Mouse (Mus musculus): Measurements from ENCODE around the gene Med29. TPM values are rescaled to one million over a fixed set of nuclear protein-coding genes. Genes with fewer than 3 reads are reported as not detected.

Gene Med29
- polyA plus RNA-seq (2014; fragmentation: Illumina TruSeq; extraction: RNeasy Lipid Tissue Mini Kit (QIAGEN cat#74804); ENCODE audit: low read depth, low replicate concordance) = 1.5 TPM

GRCm38 (mm10) chr7:28392429-28393271 is at the start of gene Med29, which contains the start of gene Paf1:
Med29 (minus strand) TSS chr7:28392708.
Paf1 (plus strand) TSS chr7:28392951.

GRCm38 (mm10) chr7:28436932-28437570 is 44.5 kb upstream of the Med29 start, which contains the start of gene Gmfg:
Gmfg (plus strand) TSS chr7:28437447.

GRCm38 (mm10) chr7:28380237-28381016 is 12.1 kb downstream of the Med29 start, which contains the start of gene Zfp36:
Zfp36 (minus strand) TSS chr7:28380253.

GRCm38 (mm10) chr7:28372251-28373108 is 20.0 kb downstream of the Med29 start, which contains the start of gene Plekhg2:
Plekhg2 (minus strand) TSS chr7:28372599.

GRCm38 (mm10) chr7:28350155-28350883 is 42.2 kb downstream of the Med29 start, which contains the start of gene Rps16:
Rps16 (plus strand) TSS chr7:28350652.

GRCm38 (mm10) chr7:28338108-28338998 is 54.2 kb downstream of the Med29 start, which contains the start of gene Supt5:
Supt5 (minus strand) TSS chr7:28338746.

Other genes with a start within 250 kb of the Med29 start
- gene Fbl, start 223.0 kb downstream of the Med29 start, polyA plus RNA-seq (2014; fragmentation: Illumina TruSeq; extraction: RNeasy Lipid Tissue Mini Kit (QIAGEN cat#74804); ENCODE audit: low read depth, low replicate concordance) = 9.5 TPM
- gene Dyrk1b, start 213.2 kb downstream of the Med29 start, polyA plus RNA-seq (2014; fragmentation: Illumina TruSeq; extraction: RNeasy Lipid Tissue Mini Kit (QIAGEN cat#74804); ENCODE audit: low read depth, low replicate concordance) = 0.35 TPM
- 3.2 TPM for gene Eid2, start 124.8 kb downstream of the Med29 start, polyA plus RNA-seq (2014; fragmentation: Illumina TruSeq; extraction: RNeasy Lipid Tissue Mini Kit (QIAGEN cat#74804); ENCODE audit: low read depth, low replicate concordance)
- gene Eid2b, start 115.0 kb downstream of the Med29 start, polyA plus RNA-seq (2014; fragmentation: Illumina TruSeq; extraction: RNeasy Lipid Tissue Mini Kit (QIAGEN cat#74804); ENCODE audit: low read depth, low replicate concordance) = 7.4 TPM
- gene Selenov, start 101.5 kb downstream of the Med29 start, polyA plus RNA-seq (2014; fragmentation: Illumina TruSeq; extraction: RNeasy Lipid Tissue Mini Kit (QIAGEN cat#74804); ENCODE audit: low read depth, low replicate concordance) = not detected
- gene Dll3, start 90.5 kb downstream of the Med29 start, polyA plus RNA-seq (2014; fragmentation: Illumina TruSeq; extraction: RNeasy Lipid Tissue Mini Kit (QIAGEN cat#74804); ENCODE audit: low read depth, low replicate concordance) = not detected
- 5.8 TPM for gene Timm50, start 80.6 kb downstream of the Med29 start, polyA plus RNA-seq (2014; fragmentation: Illumina TruSeq; extraction: RNeasy Lipid Tissue Mini Kit (QIAGEN cat#74804); ENCODE audit: low read depth, low replicate concordance)
- 26.6 TPM for gene Supt5, start 54.0 kb downstream of the Med29 start, polyA plus RNA-seq (2014; fragmentation: Illumina TruSeq; extraction: RNeasy Lipid Tissue Mini Kit (QIAGEN cat#74804); ENCODE audit: low read depth, low replicate concordance)
- gene Rps16, start 42.1 kb downstream of the Med29 start, polyA plus RNA-seq (2014; fragmentation: Illumina TruSeq; extraction: RNeasy Lipid Tissue Mini Kit (QIAGEN cat#74804); ENCODE audit: low read depth, low replicate concordance) = 221 TPM
- 2.7 TPM for gene Plekhg2, start 20.1 kb downstream of the Med29 start, polyA plus RNA-seq (2014; fragmentation: Illumina TruSeq; extraction: RNeasy Lipid Tissue Mini Kit (QIAGEN cat#74804); ENCODE audit: low read depth, low replicate concordance)
- 46.7 TPM for gene Zfp36, start 12.5 kb downstream of the Med29 start, polyA plus RNA-seq (2014; fragmentation: Illumina TruSeq; extraction: RNeasy Lipid Tissue Mini Kit (QIAGEN cat#74804); ENCODE audit: low read depth, low replicate concordance)
- 58.5 TPM for gene Paf1, start 243 bp upstream of the Med29 start, polyA plus RNA-seq (2014; fragmentation: Illumina TruSeq; extraction: RNeasy Lipid Tissue Mini Kit (QIAGEN cat#74804); ENCODE audit: low read depth, low replicate concordance)
- 17.7 TPM for gene Gmfg, start 44.7 kb upstream of the Med29 start, polyA plus RNA-seq (2014; fragmentation: Illumina TruSeq; extraction: RNeasy Lipid Tissue Mini Kit (QIAGEN cat#74804); ENCODE audit: low read depth, low replicate concordance)
- gene Lrfn1, start 59.3 kb upstream of the Med29 start, polyA plus RNA-seq (2014; fragmentation: Illumina TruSeq; extraction: RNeasy Lipid Tissue Mini Kit (QIAGEN cat#74804); ENCODE audit: low read depth, low replicate concordance) = not detected
- gene Ifnl2, start 117.7 kb upstream of the Med29 start, polyA plus RNA-seq (2014; fragmentation: Illumina TruSeq; extraction: RNeasy Lipid Tissue Mini Kit (QIAGEN cat#74804); ENCODE audit: low read depth, low replicate concordance) = not detected
- not detected for gene Ifnl3, start 130.1 kb upstream of the Med29 start, polyA plus RNA-seq (2014; fragmentation: Illumina TruSeq; extraction: RNeasy Lipid Tissue Mini Kit (QIAGEN cat#74804); ENCODE audit: low read depth, low replicate concordance)
- 2.4 TPM for gene Sycn, start 148.2 kb upstream of the Med29 start, polyA plus RNA-seq (2014; fragmentation: Illumina TruSeq; extraction: RNeasy Lipid Tissue Mini Kit (QIAGEN cat#74804); ENCODE audit: low read depth, low replicate concordance)
- not detected for gene Nccrp1, start 154.5 kb upstream of the Med29 start, polyA plus RNA-seq (2014; fragmentation: Illumina TruSeq; extraction: RNeasy Lipid Tissue Mini Kit (QIAGEN cat#74804); ENCODE audit: low read depth, low replicate concordance)
- 11.5 TPM for gene Samd4b, start 205.4 kb upstream of the Med29 start, polyA plus RNA-seq (2014; fragmentation: Illumina TruSeq; extraction: RNeasy Lipid Tissue Mini Kit (QIAGEN cat#74804); ENCODE audit: low read depth, low replicate concordance)
- gene Pak4, start 205.5 kb upstream of the Med29 start, polyA plus RNA-seq (2014; fragmentation: Illumina TruSeq; extraction: RNeasy Lipid Tissue Mini Kit (QIAGEN cat#74804); ENCODE audit: low read depth, low replicate concordance) = 3.4 TPM
- not detected for gene Acp7, start 238.6 kb upstream of the Med29 start, polyA plus RNA-seq (2014; fragmentation: Illumina TruSeq; extraction: RNeasy Lipid Tissue Mini Kit (QIAGEN cat#74804); ENCODE audit: low read depth, low replicate concordance)